Mouse (Mus musculus): ENCODE measurements around the gene Zscan2.
A peak's percentile ranks its signal among the peaks of the same experiment; 100 is the strongest.

Zscan2 gene

DNA sequence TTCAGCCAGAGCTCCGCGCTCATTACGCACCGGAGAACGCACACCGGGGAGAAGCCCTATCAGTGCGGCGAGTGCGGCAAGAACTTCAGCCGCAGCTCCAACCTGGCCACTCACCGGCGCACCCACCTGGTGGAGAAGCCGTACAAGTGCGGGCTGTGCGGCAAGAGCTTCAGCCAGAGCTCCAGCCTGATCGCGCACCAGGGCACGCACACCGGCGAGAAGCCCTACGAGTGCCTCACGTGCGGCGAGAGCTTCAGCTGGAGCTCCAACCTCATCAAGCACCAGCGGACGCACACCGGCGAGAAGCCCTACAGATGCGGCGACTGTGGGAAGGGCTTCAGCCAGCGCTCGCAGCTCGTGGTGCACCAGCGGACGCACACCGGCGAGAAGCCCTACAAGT, 15.0 kb downstream of the Zscan2 start:
- 0 out of 2 replicates have a peak, but pooled peaks have one; percentile 3 for TF ChIP-seq CTCF (conservative IDR thresholded peaks at IDR 0.05; ENCODE audit: low read length)
- no peak for TF ChIP-seq POU5F1 (IDR thresholded peaks at IDR 0.05; ENCODE audit: borderline replicate concordance, low read length)
- peaks cover 20% of the 10 kb centered on the region for H3K4me1 ChIP-seq (replicated peaks; ENCODE audit: low read depth, low read length)
- peaks cover 44% of the 10 kb centered on the region for H3K27me3 ChIP-seq (ENCODE audit: insufficient read depth, low read length)
- H3K36me3 ChIP-seq (ENCODE audit: insufficient read depth, low read length), result 0 out of 2 replicates have a peak, but pooled peaks cover 3% of the 10 kb centered on the region
- no peaks in the 10 kb centered on the region for H3K9me3 ChIP-seq (ENCODE audit: low read length)
- H3K4me3 ChIP-seq (replicated peaks; ENCODE audit: low read length), result peak overlapping the region; percentile 77

DNA sequence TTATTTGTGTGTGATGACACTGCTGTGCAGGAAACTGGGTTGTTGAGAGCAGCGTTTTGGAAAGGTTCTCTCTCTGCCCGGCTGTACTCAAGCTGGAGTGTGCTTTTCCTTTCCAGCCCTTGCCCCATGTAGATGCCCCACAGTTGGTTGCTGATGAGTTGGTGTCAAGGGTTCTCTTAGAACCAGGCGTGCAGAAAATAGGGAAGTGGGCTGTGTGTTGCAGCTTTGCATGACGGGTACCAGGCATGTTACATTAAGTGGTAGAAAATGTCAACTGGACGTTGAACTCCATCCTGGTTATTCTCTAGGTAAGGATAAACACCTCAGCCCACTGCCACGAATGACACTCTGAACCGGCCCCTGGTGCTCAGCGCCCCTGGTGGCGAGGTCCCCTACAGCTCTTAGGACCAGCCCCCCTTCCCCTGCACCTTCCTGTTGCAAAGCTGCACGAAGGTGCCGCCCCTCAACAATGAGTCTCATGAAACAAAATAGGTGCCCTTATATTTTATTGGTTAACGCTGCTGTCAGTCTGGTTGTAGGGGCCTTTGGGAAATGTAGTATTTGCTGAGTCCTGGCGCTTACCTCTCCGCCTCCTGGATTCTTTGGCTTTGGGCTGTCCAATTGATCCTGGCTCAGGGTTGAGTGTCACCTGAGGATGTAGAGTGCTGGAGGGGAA, 22.2 kb downstream of the Zscan2 start:
- TF ChIP-seq NANOG (IDR thresholded peaks at IDR 0.05; ENCODE audit: borderline replicate concordance, low read length), result no peak
- TF ChIP-seq CTCF (conservative IDR thresholded peaks at IDR 0.05; ENCODE audit: low read length), result peak; percentile 16; the same call in 1 of the 2 replicates
- TF ChIP-seq POU5F1 (IDR thresholded peaks at IDR 0.05; ENCODE audit: borderline replicate concordance, low read length), result no peak
- H3K9me3 ChIP-seq (ENCODE audit: low read length), result no peaks in the 10 kb centered on the region
- H3K36me3 ChIP-seq (ENCODE audit: insufficient read depth, low read length), result no peaks in the 10 kb centered on the region
- H3K27me3 ChIP-seq (ENCODE audit: insufficient read depth, low read length), result peaks cover 2% of the 10 kb centered on the region
- no peak overlapping the region for H3K4me3 ChIP-seq (replicated peaks; ENCODE audit: low read length)
- peaks cover 13% of the 10 kb centered on the region for H3K4me1 ChIP-seq (replicated peaks; ENCODE audit: low read depth, low read length)

GRCm38 (mm10) chr7:80885666-80886065, 24.9 kb downstream of the Zscan2 start:
- peaks cover 2% of the 10 kb centered on the region for H3K36me3 ChIP-seq (ENCODE audit: insufficient read depth, low read length)
- TF ChIP-seq CTCF (conservative IDR thresholded peaks at IDR 0.05; ENCODE audit: low read length) (peak; percentile 45), NANOG (IDR thresholded peaks at IDR 0.05; ENCODE audit: borderline replicate concordance, low read length) (no peak), POU5F1 (IDR thresholded peaks at IDR 0.05; ENCODE audit: borderline replicate concordance, low read length) (no peak)
- no peaks in the 10 kb centered on the region for H3K9me3 ChIP-seq (ENCODE audit: low read length)
- peaks cover 31% of the 10 kb centered on the region for H3K4me1 ChIP-seq (replicated peaks; ENCODE audit: low read depth, low read length)
- H3K27me3 ChIP-seq (ENCODE audit: insufficient read depth, low read length), result no peaks in the 10 kb centered on the region
- no peak overlapping the region for H3K4me3 ChIP-seq (replicated peaks; ENCODE audit: low read length)

- no peak for TF ChIP-seq POU5F1 (IDR thresholded peaks at IDR 0.05; ENCODE audit: borderline replicate concordance, low read length)
- Histone ChIP-seq H3K4me1 (replicated peaks; ENCODE audit: low read depth, low read length) (peaks cover 43% of the 10 kb centered on the region), H3K9me3 (ENCODE audit: low read length) (no peaks in the 10 kb centered on the region), H3K27me3 (ENCODE audit: insufficient read depth, low read length) (no peaks in the 10 kb centered on the region), H3K36me3 (ENCODE audit: insufficient read depth, low read length) (peaks cover 31% of the 10 kb centered on the region), H3K4me3 (replicated peaks; ENCODE audit: low read length) (peak overlapping the region; percentile 65)
Observed at GRCm38 (mm10) chr7:80888595-80888994, 27.9 kb downstream of the Zscan2 start.

DNA sequence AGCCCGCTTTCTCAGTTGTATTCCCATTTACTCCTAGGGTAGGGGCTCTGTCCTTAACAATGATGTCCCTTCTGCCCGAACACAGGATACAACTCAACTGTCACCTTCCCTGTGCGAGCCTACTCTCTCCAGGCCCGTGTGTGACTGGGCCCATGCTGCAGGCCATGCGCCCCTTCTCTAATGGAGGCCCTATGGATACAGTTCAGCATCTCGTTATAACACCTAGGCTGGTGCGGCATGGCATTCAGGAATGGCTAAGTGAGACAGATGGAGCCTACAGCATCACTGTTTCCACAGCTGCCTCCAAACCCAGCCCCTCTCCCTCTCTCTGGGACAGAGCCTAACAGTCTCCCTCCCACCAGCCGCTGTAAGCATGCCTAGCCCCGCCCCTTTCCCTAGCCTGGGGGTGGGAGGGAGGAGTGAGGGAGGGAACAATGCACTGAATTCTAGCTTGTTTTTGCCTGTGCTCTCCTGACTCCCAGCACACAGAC, 28.3 kb downstream of the Zscan2 start:
- no peak for TF ChIP-seq POU5F1 (IDR thresholded peaks at IDR 0.05; ENCODE audit: borderline replicate concordance, low read length)
- no peak for TF ChIP-seq NANOG (IDR thresholded peaks at IDR 0.05; ENCODE audit: borderline replicate concordance, low read length)
- no peak for TF ChIP-seq CTCF (conservative IDR thresholded peaks at IDR 0.05; ENCODE audit: low read length)
- H3K4me1 ChIP-seq (replicated peaks; ENCODE audit: low read depth, low read length), result peaks cover 47% of the 10 kb centered on the region
- H3K36me3 ChIP-seq (ENCODE audit: insufficient read depth, low read length), result peaks cover 36% of the 10 kb centered on the region
- peak overlapping the region; percentile 65 for H3K4me3 ChIP-seq (replicated peaks; ENCODE audit: low read length)
- H3K27me3 ChIP-seq (ENCODE audit: insufficient read depth, low read length), result no peaks in the 10 kb centered on the region
- H3K9me3 ChIP-seq (ENCODE audit: low read length), result no peaks in the 10 kb centered on the region

DNA sequence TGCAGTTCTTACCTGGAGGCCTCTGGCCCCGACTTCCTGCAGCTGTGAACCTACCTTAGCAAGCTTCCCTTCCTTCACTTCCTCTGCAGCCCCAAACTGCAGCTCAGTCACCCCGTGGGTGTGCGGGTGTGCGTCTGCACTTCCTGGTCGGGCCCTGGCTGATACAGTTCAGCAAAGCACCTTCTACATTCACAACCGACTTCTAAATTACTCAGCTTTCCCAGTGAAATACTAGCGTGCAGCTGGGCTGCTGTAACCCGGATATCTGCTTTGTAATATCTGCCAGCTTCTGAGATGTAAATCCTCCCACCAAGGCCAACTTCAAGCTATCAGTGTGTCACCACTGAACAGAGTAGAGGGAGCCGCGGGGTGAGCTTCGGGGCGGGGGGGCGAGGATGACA, 29.1 kb downstream of the Zscan2 start:
- peaks cover 52% of the 10 kb centered on the region for H3K4me1 ChIP-seq (replicated peaks; ENCODE audit: low read depth, low read length)
- H3K4me3 ChIP-seq (replicated peaks; ENCODE audit: low read length), result peak overlapping the region; percentile 52
- no peak for TF ChIP-seq NANOG (IDR thresholded peaks at IDR 0.05; ENCODE audit: borderline replicate concordance, low read length)
- no peak for TF ChIP-seq CTCF (conservative IDR thresholded peaks at IDR 0.05; ENCODE audit: low read length)
- no peak for TF ChIP-seq POU5F1 (IDR thresholded peaks at IDR 0.05; ENCODE audit: borderline replicate concordance, low read length)
- no peaks in the 10 kb centered on the region for H3K9me3 ChIP-seq (ENCODE audit: low read length)
- no peaks in the 10 kb centered on the region for H3K27me3 ChIP-seq (ENCODE audit: insufficient read depth, low read length)
- H3K36me3 ChIP-seq (ENCODE audit: insufficient read depth, low read length), result peaks cover 43% of the 10 kb centered on the region

- H3K36me3 ChIP-seq (ENCODE audit: insufficient read depth, low read length), result peaks cover 77% of the 10 kb centered on the region
- no peak for TF ChIP-seq POU5F1 (IDR thresholded peaks at IDR 0.05; ENCODE audit: borderline replicate concordance, low read length)
- TF ChIP-seq NANOG (IDR thresholded peaks at IDR 0.05; ENCODE audit: borderline replicate concordance, low read length), result no peak
- TF ChIP-seq CTCF (conservative IDR thresholded peaks at IDR 0.05; ENCODE audit: low read length), result no peak
- peak overlapping the region; percentile 60 for H3K4me3 ChIP-seq (replicated peaks; ENCODE audit: low read length)
- H3K4me1 ChIP-seq (replicated peaks; ENCODE audit: low read depth, low read length), result peaks cover 69% of the 10 kb centered on the region
- H3K9me3 ChIP-seq (ENCODE audit: low read length), result no peaks in the 10 kb centered on the region
- no peaks in the 10 kb centered on the region for H3K27me3 ChIP-seq (ENCODE audit: insufficient read depth, low read length)
Observed at GRCm38 (mm10) chr7:80893086-80893752, 32.5 kb downstream of the Zscan2 start.

DNA sequence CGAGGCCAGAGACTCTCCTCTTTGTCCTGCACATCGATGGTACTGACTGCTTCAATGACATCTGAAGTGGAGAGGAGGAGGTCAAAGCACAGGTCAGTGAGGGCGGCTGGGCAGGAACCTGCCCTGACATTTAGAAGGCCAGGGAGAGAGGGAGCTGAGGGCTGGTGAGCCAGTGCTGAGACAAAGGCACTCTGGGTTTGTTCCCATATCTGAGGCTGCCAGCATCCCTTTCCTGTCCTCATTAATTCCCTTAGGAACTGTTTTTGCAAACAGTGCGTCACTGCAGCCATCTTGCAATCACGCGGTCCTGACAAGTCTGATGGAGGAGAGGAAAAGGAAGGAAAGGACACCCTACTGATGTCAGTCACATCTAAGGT, 33.0 kb downstream of the Zscan2 start:
- peaks cover 82% of the 10 kb centered on the region for H3K36me3 ChIP-seq (ENCODE audit: insufficient read depth, low read length)
- no peaks in the 10 kb centered on the region for H3K9me3 ChIP-seq (ENCODE audit: low read length)
- TF ChIP-seq NANOG (IDR thresholded peaks at IDR 0.05; ENCODE audit: borderline replicate concordance, low read length) (no peak), CTCF (conservative IDR thresholded peaks at IDR 0.05; ENCODE audit: low read length) (no peak), POU5F1 (IDR thresholded peaks at IDR 0.05; ENCODE audit: borderline replicate concordance, low read length) (no peak)
- peak overlapping the region; percentile 60 for H3K4me3 ChIP-seq (replicated peaks; ENCODE audit: low read length)
- H3K27me3 ChIP-seq (ENCODE audit: insufficient read depth, low read length), result no peaks in the 10 kb centered on the region
- peaks cover 68% of the 10 kb centered on the region for H3K4me1 ChIP-seq (replicated peaks; ENCODE audit: low read depth, low read length)
